Comparison of ENCODE assay signal across 10 mouse cellular contexts in the genomic region with DNA sequence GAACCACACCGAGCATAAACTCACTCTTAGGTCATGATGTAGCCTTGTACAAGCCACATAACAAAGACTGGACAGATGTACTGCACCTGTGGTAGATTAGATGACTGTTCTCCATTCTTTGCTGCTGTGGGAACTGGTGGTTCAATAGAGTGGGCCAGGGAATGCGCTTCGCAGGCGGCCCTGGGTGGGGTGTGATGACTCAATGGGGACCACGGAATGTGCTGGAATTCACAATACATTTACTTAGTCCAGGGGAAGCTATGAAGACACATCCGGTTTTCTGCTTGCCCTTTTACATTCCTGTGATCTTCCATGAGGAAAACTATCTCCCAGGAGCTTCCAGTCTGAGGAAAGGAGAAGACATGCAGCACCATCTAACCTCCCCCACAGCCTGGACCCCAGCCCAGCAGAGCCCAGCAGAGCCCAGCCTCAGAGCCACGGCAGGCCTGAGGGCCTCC. TPM values are rescaled to one million over a fixed set of nuclear protein-coding genes. Genes with fewer than 3 reads are reported as not detected.
DNase-seq lines count a peak whose midpoint lies in the region; ATAC-seq and TF ChIP-seq lines count a peak whose summit lies in the region.
"Had no signal": no experiment of that assay in that cellular context is flagged by ENCODE, and none has a peak within 500 bp of the region (broad histone marks: within the 10 kb centered on the region; RNA-seq: fewer than 3 reads in every experiment).

No protein-coding gene starts in this region.

- H3K27me3 ChIP-seq in intestine, embryonic 15.5 days (replicated peaks): no peaks in the 10 kb centered on the region
- H3K27me3 ChIP-seq in intestine, postnatal 0 days (replicated peaks; ENCODE audit: control insufficient read depth, insufficient read depth, low read length): no peaks in the 10 kb centered on the region
- H3K27me3 ChIP-seq in midbrain, embryonic 12.5 days: 0 out of 2 replicates have a peak, but pooled peaks cover 9% of the 10 kb centered on the region
- no peaks in the 10 kb centered on the region for H3K27me3 ChIP-seq in midbrain, embryonic 15.5 days (replicated peaks)
- no peaks in the 10 kb centered on the region for H3K27me3 ChIP-seq in embryonic facial prominence, embryonic 15.5 days
- H3K27me3 ChIP-seq in stomach, postnatal 0 days (ENCODE audit: control insufficient read depth, insufficient read depth, low read length): no peaks in the 10 kb centered on the region
- H3K27me3 ChIP-seq: heart, embryonic 12.5 days had no signal

- H3K4me2 ChIP-seq in intestine, embryonic 15.5 days (replicated peaks): no peak overlapping the region
- H3K4me2 ChIP-seq in intestine, postnatal 0 days (replicated peaks; ENCODE audit: low read depth): no peak overlapping the region
- H3K4me2 ChIP-seq in midbrain, embryonic 12.5 days (replicated peaks): no peak overlapping the region
- no peak overlapping the region for H3K4me2 ChIP-seq in midbrain, embryonic 15.5 days
- no peak overlapping the region for H3K4me2 ChIP-seq in embryonic facial prominence, embryonic 15.5 days (replicated peaks)
- H3K4me2 ChIP-seq in stomach, postnatal 0 days (replicated peaks; ENCODE audit: low read depth): no peak overlapping the region
- H3K4me2 ChIP-seq: heart, embryonic 12.5 days; liver, embryonic 11.5 days had no signal

- whole genome bisulfite sequencing in intestine, embryonic 15.5 days: 70% methylated on average over 7 of the region's 7 CpGs
- 63% methylated on average over 7 of the region's 7 CpGs for WGBS in intestine, postnatal 0 days
- WGBS in midbrain, embryonic 12.5 days: 79% methylated on average over 7 of the region's 7 CpGs
- 73% methylated on average over 7 of the region's 7 CpGs for WGBS in midbrain, embryonic 15.5 days
- 54% methylated on average over 7 of the region's 7 CpGs for WGBS in embryonic facial prominence, embryonic 15.5 days
- whole genome bisulfite sequencing in stomach, postnatal 0 days: 45% methylated on average over 7 of the region's 7 CpGs

- TF ChIP-seq CTCF in intestine, postnatal 0 days (IDR thresholded peaks at IDR 0.05; ENCODE audit: low read depth): no peak
- TF ChIP-seq CTCF in stomach, postnatal 0 days (IDR thresholded peaks at IDR 0.05; ENCODE audit: low read depth): no peak

- DNase-seq in stomach, postnatal 0 days (ENCODE audit: low spot score): no peak
- no peak for DNase-seq in cerebellum, adult 9-11 months
- DNase-seq: adrenal gland, postnatal 36 days had no signal

- H3K4me1 ChIP-seq in intestine, embryonic 15.5 days (replicated peaks): peaks cover 13% of the 10 kb centered on the region
- H3K4me1 ChIP-seq in intestine, postnatal 0 days (replicated peaks; ENCODE audit: control insufficient read depth, insufficient read depth, low read length): no peaks in the 10 kb centered on the region
- peaks cover 26% of the 10 kb centered on the region for H3K4me1 ChIP-seq in midbrain, embryonic 12.5 days
- H3K4me1 ChIP-seq in midbrain, embryonic 15.5 days: peaks cover 15% of the 10 kb centered on the region
- peaks cover 33% of the 10 kb centered on the region for H3K4me1 ChIP-seq in embryonic facial prominence, embryonic 15.5 days
- H3K4me1 ChIP-seq in stomach, postnatal 0 days (replicated peaks; ENCODE audit: control insufficient read depth, insufficient read depth): peaks cover 4% of the 10 kb centered on the region; the same call in 1 of the 2 replicates

- no peak overlapping the region for H3K9ac ChIP-seq in intestine, embryonic 15.5 days
- H3K9ac ChIP-seq in intestine, postnatal 0 days (ENCODE audit: low read depth, low read length): no peak overlapping the region
- H3K9ac ChIP-seq in midbrain, embryonic 12.5 days (replicated peaks): no peak overlapping the region
- no peak overlapping the region for H3K9ac ChIP-seq in midbrain, embryonic 15.5 days
- H3K9ac ChIP-seq in embryonic facial prominence, embryonic 15.5 days: no peak overlapping the region
- H3K9ac ChIP-seq in stomach, postnatal 0 days (ENCODE audit: low read length): no peak overlapping the region
- H3K9ac ChIP-seq: heart, embryonic 12.5 days had no signal

- no peak for TF ChIP-seq EP300 in stomach, postnatal 0 days (optimal IDR thresholded peaks at IDR 0.05)

- no peaks in the 10 kb centered on the region for H3K9me3 ChIP-seq in intestine, embryonic 15.5 days
- H3K9me3 ChIP-seq in intestine, postnatal 0 days (ENCODE audit: control insufficient read depth): no peaks in the 10 kb centered on the region
- H3K9me3 ChIP-seq in midbrain, embryonic 12.5 days: 0 out of 2 replicates have a peak, but pooled peaks cover 2% of the 10 kb centered on the region
- H3K9me3 ChIP-seq in midbrain, embryonic 15.5 days: no peaks in the 10 kb centered on the region
- H3K9me3 ChIP-seq in embryonic facial prominence, embryonic 15.5 days (replicated peaks): no peaks in the 10 kb centered on the region
- H3K9me3 ChIP-seq in stomach, postnatal 0 days (ENCODE audit: control insufficient read depth, low read length): no peaks in the 10 kb centered on the region
- H3K9me3 ChIP-seq: heart, embryonic 12.5 days had no signal

- H3K4me3 ChIP-seq in intestine, embryonic 15.5 days (replicated peaks): no peak overlapping the region
- H3K4me3 ChIP-seq in intestine, postnatal 0 days (ENCODE audit: low read depth, low read length): no peak overlapping the region
- no peak overlapping the region for H3K4me3 ChIP-seq in midbrain, embryonic 12.5 days
- no peak overlapping the region for H3K4me3 ChIP-seq in midbrain, embryonic 15.5 days
- no peak overlapping the region for H3K4me3 ChIP-seq in embryonic facial prominence, embryonic 15.5 days (replicated peaks)
- H3K4me3 ChIP-seq in stomach, postnatal 0 days (ENCODE audit: low read depth, low read length): no peak overlapping the region
- H3K4me3 ChIP-seq: heart, embryonic 12.5 days had no signal

- H3K27ac ChIP-seq in intestine, embryonic 15.5 days: peak overlapping the region; percentile 40; the same call in 1 of the 2 replicates
- no peak overlapping the region for H3K27ac ChIP-seq in intestine, postnatal 0 days (ENCODE audit: low read depth, low read length)
- 0 out of 2 replicates have a peak overlapping the region, but pooled peaks have one; percentile 5 for H3K27ac ChIP-seq in midbrain, embryonic 12.5 days (replicated peaks)
- no peak overlapping the region for H3K27ac ChIP-seq in midbrain, embryonic 15.5 days
- H3K27ac ChIP-seq in embryonic facial prominence, embryonic 15.5 days (replicated peaks): peak overlapping the region; percentile 65
- H3K27ac ChIP-seq in stomach, postnatal 0 days (replicated peaks): peak overlapping the region; percentile 4; the same call in 1 of the 2 replicates

- 0 out of 2 replicates have a peak, but pooled peaks have one; percentile 37 for ATAC-seq in intestine, embryonic 15.5 days
- ATAC-seq in intestine, postnatal 0 days: no peak
- ATAC-seq in midbrain, embryonic 12.5 days (ENCODE audit: low FRiP score, low read depth): no peak
- ATAC-seq in midbrain, embryonic 15.5 days (replicated peaks): no peak
- peak; percentile 41; the same call in 1 of the 2 replicates for ATAC-seq in embryonic facial prominence, embryonic 15.5 days (ENCODE audit: insufficient number of reproducible peaks, low FRiP score, low TSS enrichment, low read depth)
- ATAC-seq in stomach, postnatal 0 days (ENCODE audit: low FRiP score, low TSS enrichment): 0 out of 2 replicates have a peak, but pooled peaks have one; percentile 14

- no peaks in the 10 kb centered on the region for H3K36me3 ChIP-seq in intestine, embryonic 15.5 days
- no peaks in the 10 kb centered on the region for H3K36me3 ChIP-seq in intestine, postnatal 0 days (ENCODE audit: control insufficient read depth, insufficient read depth)
- H3K36me3 ChIP-seq in midbrain, embryonic 12.5 days: no peaks in the 10 kb centered on the region
- H3K36me3 ChIP-seq in midbrain, embryonic 15.5 days (replicated peaks): no peaks in the 10 kb centered on the region
- H3K36me3 ChIP-seq in embryonic facial prominence, embryonic 15.5 days: no peaks in the 10 kb centered on the region
- H3K36me3 ChIP-seq in stomach, postnatal 0 days (ENCODE audit: control insufficient read depth, insufficient read depth, low read length): no peaks in the 10 kb centered on the region
- H3K36me3 ChIP-seq: heart, embryonic 12.5 days had no signal

RNA-seq across cellular contexts. Expression of a gene that starts 20.7 kb away (rescaled TPM):
- 15.3 and 15.5 TPM in 2 replicates for polyA plus RNA-seq in intestine, embryonic 15.5 days (2015; fragmentation: Nextera tagmentation; extraction: Ambion mirVana)
- 32.6 and 36.4 TPM in 2 replicates for polyA plus RNA-seq in intestine, postnatal 0 days (2015; fragmentation: Nextera tagmentation; extraction: Ambion mirVana)
- 0.10 and 0.17 TPM in 2 replicates for polyA plus RNA-seq in midbrain, embryonic 12.5 days (2016; fragmentation: Nextera tagmentation; extraction: Ambion mirVana)
- polyA plus RNA-seq in midbrain, embryonic 15.5 days (2015; fragmentation: Nextera tagmentation; extraction: Ambion mirVana): 0.14 and 0.15 TPM in 2 replicates
- 4.5 and 5.1 TPM in 2 replicates for polyA plus RNA-seq in embryonic facial prominence, embryonic 15.5 days (2015; fragmentation: Nextera tagmentation; extraction: Ambion mirVana)
- polyA plus RNA-seq in stomach, postnatal 0 days (2015; fragmentation: Nextera tagmentation; extraction: Ambion mirVana): 10.7 and 12.8 TPM in 2 replicates
- polyA plus RNA-seq: heart, embryonic 12.5 days had no signal

Comparison
In these comparisons a context has a peak if more than half of its experiments do, and no peak if none do; other contexts are left out.
1. ATAC-seq: peak in intestine, embryonic 15.5 days (single experiment), embryonic facial prominence, embryonic 15.5 days (single experiment) and stomach, postnatal 0 days (single experiment); none in intestine, postnatal 0 days (single experiment), midbrain, embryonic 12.5 days (single experiment) and midbrain, embryonic 15.5 days (single experiment).
2. H3K27ac ChIP-seq: peak in intestine, embryonic 15.5 days (single experiment), midbrain, embryonic 12.5 days (single experiment), embryonic facial prominence, embryonic 15.5 days (single experiment) and stomach, postnatal 0 days (single experiment); none in intestine, postnatal 0 days (single experiment) and midbrain, embryonic 15.5 days (single experiment).